13 mouse cellular contexts compared by ENCODE assay signal in genomic region chr6:122784866-122785265, GRCm38 (mm10). TPM values are rescaled to one million over a fixed set of nuclear protein-coding genes. Genes with fewer than 3 reads are reported as not detected.
A peak's percentile ranks its signal among the peaks of the same experiment; 100 is the strongest.
DNase-seq lines count a peak whose midpoint lies in the region; ATAC-seq and TF ChIP-seq lines count a peak whose summit lies in the region.
"Had no signal": no experiment of that assay in that cellular context is flagged by ENCODE, and none has a peak within 500 bp of the region (broad histone marks: within the 10 kb centered on the region; RNA-seq: fewer than 3 reads in every experiment).

No protein-coding gene starts in this region.

- no peaks in the 10 kb centered on the region for H3K79me2 ChIP-seq in CH12.LX (replicated peaks; ENCODE audit: control insufficient read depth, extremely low read depth, insufficient read depth, poor library complexity, severe bottlenecking)

- intact Hi-C loops in left cerebral cortex, postnatal 14 days (cut with DNase I): no loop called here

- no peak overlapping the region for H3K4me3 ChIP-seq in CH12.LX (replicated peaks in 1 of 3; ENCODE audit: low read depth in 2 of 3, low read length in 2 of 3, poor library complexity in 1 of 3)
- no peak overlapping the region for H3K4me3 ChIP-seq in cortical plate, adult 2 months (ENCODE audit: insufficient read depth, low read length)
- no peak overlapping the region for H3K4me3 ChIP-seq in forebrain, embryonic 15.5 days
- H3K4me3 ChIP-seq: erythroblast, embryonic 14.5 days; limb, embryonic 13.5 days had no signal

- ATAC-seq in CD4-positive, CD25-positive, alpha-beta regulatory T cell, adult 4 months: no peak
- no peak for ATAC-seq in forebrain, embryonic 15.5 days (replicated peaks)

- TF ChIP-seq EP300 in CH12.LX (IDR thresholded peaks at IDR 0.05; ENCODE audit: low read length): no peak

- TF ChIP-seq CTCF in CH12.LX (conservative IDR thresholded peaks at IDR 0.05 in 1 of 2, IDR thresholded peaks at IDR 0.05 in 1 of 2; ENCODE audit: low read depth in 2 of 2, low read length in 2 of 2): peak in 1 of 2 experiments; percentile 62; a peak in 2 of 4 replicates
- peak; percentile 39 for TF ChIP-seq CTCF in cortical plate, adult 2 months (IDR thresholded peaks at IDR 0.05; ENCODE audit: extremely low read depth, insufficient read depth, low read length)

- in situ Hi-C loops in CH12.LX (cut with MboI; ENCODE audit: low pct_ligation_motif_present, low pct_unique_long_range_greater_than_20kb, low sequenced_read_pairs): loop anchor here (5.0 to 25.0 kb wide), 2 partner anchors 43 to 123 kb away; no protein-coding TSS in a partner anchor

- WGBS in forebrain, embryonic 15.5 days: 97% methylated on average over 3 of the region's 3 CpGs

- H3K4me2 ChIP-seq in CH12.LX (ENCODE audit: insufficient read depth, low read depth, poor library complexity, severe bottlenecking): no peak overlapping the region
- no peak overlapping the region for H3K4me2 ChIP-seq in forebrain, embryonic 15.5 days (replicated peaks)
- H3K4me2 ChIP-seq: limb, embryonic 13.5 days had no signal

- TF ChIP-seq POLR2A in CH12.LX (IDR thresholded peaks at IDR 0.05; ENCODE audit: low read depth, low read length): no peak
- no peak for TF ChIP-seq POLR2A in cortical plate, adult 2 months (IDR thresholded peaks at IDR 0.05; ENCODE audit: extremely low read depth, insufficient read depth, low read length)

- H3K27me3 ChIP-seq in CH12.LX (replicated peaks): no peaks in the 10 kb centered on the region
- no peaks in the 10 kb centered on the region for H3K27me3 ChIP-seq in forebrain, embryonic 15.5 days
- H3K27me3 ChIP-seq: limb, embryonic 13.5 days had no signal

- peak; percentile 44 for TF ChIP-seq RAD21 in CH12.LX (IDR thresholded peaks at IDR 0.05; ENCODE audit: low read depth, low read length)

- H3K9ac ChIP-seq in CH12.LX (ENCODE audit: insufficient read depth, low read depth): no peak overlapping the region
- H3K9ac ChIP-seq in forebrain, embryonic 15.5 days (replicated peaks): no peak overlapping the region
- H3K9ac ChIP-seq: limb, embryonic 13.5 days had no signal

- dilution Hi-C loops in CH12.LX (cut with MboI; ENCODE audit: extremely low pct_ligation_motif_present, extremely low pct_unique_long_range_greater_than_20kb, low sequenced_read_pairs): no loop called here

- peaks cover 0 to 14% of the 10 kb centered on the region in 2 experiments; a peak in 2 of 4 replicates for H3K4me1 ChIP-seq in CH12.LX (ENCODE audit: control insufficient read depth in 1 of 2, insufficient read depth in 2 of 2)
- peaks cover 1% of the 10 kb centered on the region; the same call in 1 of the 2 replicates for H3K4me1 ChIP-seq in cortical plate, adult 2 months (ENCODE audit: control insufficient read depth, insufficient read depth, low read length)
- no peaks in the 10 kb centered on the region for H3K4me1 ChIP-seq in forebrain, embryonic 15.5 days
- H3K4me1 ChIP-seq: limb, embryonic 13.5 days had no signal

- H3K9me3 ChIP-seq in CH12.LX (replicated peaks; ENCODE audit: low read length): no peaks in the 10 kb centered on the region
- no peaks in the 10 kb centered on the region for H3K9me3 ChIP-seq in forebrain, embryonic 15.5 days
- H3K9me3 ChIP-seq: limb, embryonic 13.5 days had no signal

- H3K36me3 ChIP-seq in CH12.LX (replicated peaks in 1 of 2; ENCODE audit: control insufficient read depth in 1 of 2, insufficient read depth in 1 of 2, low read length in 1 of 2): peaks cover 4 to 51% of the 10 kb centered on the region in 2 experiments
- H3K36me3 ChIP-seq in forebrain, embryonic 15.5 days: no peaks in the 10 kb centered on the region
- H3K36me3 ChIP-seq: limb, embryonic 13.5 days had no signal

- H3K27ac ChIP-seq in CH12.LX (ENCODE audit: insufficient read depth, low read depth): no peak overlapping the region
- H3K27ac ChIP-seq in cortical plate, adult 2 months (ENCODE audit: insufficient read depth, low read length): no peak overlapping the region
- no peak overlapping the region for H3K27ac ChIP-seq in forebrain, embryonic 15.5 days (replicated peaks)
- H3K27ac ChIP-seq: limb, embryonic 13.5 days had no signal

- peak; percentile 46 for DNase-seq in CD4-positive, CD25-positive, alpha-beta regulatory T cell, adult 2 months (ENCODE audit: low read depth, low spot score)
- peak; percentile 45 to 74 for DNase-seq in left cerebral cortex, postnatal 14 days (ENCODE audit: low spot score in 2 of 2)
- no peak for DNase-seq in left cerebral cortex, adult 11 months (ENCODE audit: low spot score)
- DNase-seq in CH12.LX (ENCODE audit: extremely low read depth): no peak
- no peak for DNase-seq in retina, postnatal 1 day
- DNase-seq: heart, adult 18-20 months; kidney, adult 18-20 months; right cerebral cortex, postnatal 4 days had no signal

TF ChIP-seq in CH12.LX, 34 proteins besides CTCF, POLR2A, EP300 and RAD21:
- TF ChIP-seq CHD2 (IDR thresholded peaks at IDR 0.05; ENCODE audit: low read length) (no peak), SMC3 (IDR thresholded peaks at IDR 0.05; ENCODE audit: low read depth, low read length) (peak; percentile 33)

RNA-seq across cellular contexts. Expression of gene Slc2a3, which starts 16.6 kb away (rescaled TPM):
- 100 to 1,000 TPM; 103 to 138 TPM for polyA plus RNA-seq in CD4-positive, CD25-positive, alpha-beta regulatory T cell, adult 4 months (2017; shearing (Covaris generic))
- total RNA-seq in left cerebral cortex, postnatal 14 days (2021): 100 to 1,000 TPM; 169 TPM
- total RNA-seq in CH12.LX (2012; rRNA removed) (27.8 and 38.3 TPM in 2 replicates), CH12.LX (2014; rRNA removed) (29.7 and 32.4 TPM in 2 replicates)
- polyA plus RNA-seq in CH12.LX (2012; ENCODE audit: insufficient read length, low read depth): 23.7 and 28.8 TPM in 2 replicates
- 100 and 101 TPM in 2 replicates for polyA plus RNA-seq in cortical plate, adult 2 months (2012; rRNA removed)
- polyA plus RNA-seq in forebrain, embryonic 15.5 days (2015; fragmentation: Nextera tagmentation; extraction: Ambion mirVana): 19.9 and 20.5 TPM in 2 replicates

RNA-seq across cellular contexts. Expression of gene Foxj2, which starts 34.8 kb away (rescaled TPM):
- polyA plus RNA-seq in CD4-positive, CD25-positive, alpha-beta regulatory T cell, adult 4 months (2017; shearing (Covaris generic)): 1 to 10 TPM; 8.5 to 9.2 TPM
- 10 to 100 TPM; 25.7 to 28.0 TPM for total RNA-seq in left cerebral cortex, postnatal 14 days (2021)
- total RNA-seq in CH12.LX (2012; rRNA removed) (2.5 and 2.7 TPM in 2 replicates), CH12.LX (2014; rRNA removed) (1.8 and 1.9 TPM in 2 replicates)
- 4.6 and 5.4 TPM in 2 replicates for polyA plus RNA-seq in CH12.LX (2012; ENCODE audit: insufficient read length, low read depth)
- 12.7 and 13.1 TPM in 2 replicates for polyA plus RNA-seq in cortical plate, adult 2 months (2012; rRNA removed)
- 6.4 and 6.8 TPM in 2 replicates for polyA plus RNA-seq in forebrain, embryonic 15.5 days (2015; fragmentation: Nextera tagmentation; extraction: Ambion mirVana)

Comparison
In these comparisons a context has a peak if more than half of its experiments do, and no peak if none do; other contexts are left out.
1. DNase-seq: peak in CD4-positive, CD25-positive, alpha-beta regulatory T cell, adult 2 months (single experiment) and left cerebral cortex, postnatal 14 days (2 of 2); none in left cerebral cortex, adult 11 months (single experiment), CH12.LX (single experiment) and retina, postnatal 1 day (single experiment).